Mouse (Mus musculus): Measurements from ENCODE around the gene Dlgap5.
A peak's percentile ranks its signal among the peaks of the same experiment; 100 is the strongest.

Gene Dlgap5

DNA sequence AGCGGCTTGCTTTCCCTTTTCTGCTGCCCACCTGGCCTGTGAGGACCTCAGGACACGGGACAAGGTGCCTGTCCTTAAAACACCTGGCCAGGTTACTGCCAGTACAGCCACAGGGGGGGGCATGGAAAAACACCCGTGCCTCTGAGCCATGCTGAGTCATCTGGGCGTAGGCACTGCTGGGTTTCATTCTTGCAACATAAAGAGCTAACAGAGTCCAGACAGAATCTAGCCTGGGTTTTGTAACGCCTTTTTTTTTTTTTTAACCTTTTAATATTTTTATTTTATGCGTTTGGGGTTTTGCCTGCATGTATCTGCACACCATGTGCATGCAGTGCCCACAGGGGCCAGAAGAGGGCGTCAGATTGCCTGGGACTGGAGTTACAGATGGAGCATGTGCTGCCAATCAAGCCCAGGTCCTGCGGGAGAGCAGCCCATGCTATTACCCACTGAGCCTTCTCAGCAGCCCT lies 64.1 kb downstream of the Dlgap5 start:
- DNase-seq (ENCODE audit: low read depth in 1 of 2, low spot score in 2 of 2), result peak; percentile 49 to 65

DNA sequence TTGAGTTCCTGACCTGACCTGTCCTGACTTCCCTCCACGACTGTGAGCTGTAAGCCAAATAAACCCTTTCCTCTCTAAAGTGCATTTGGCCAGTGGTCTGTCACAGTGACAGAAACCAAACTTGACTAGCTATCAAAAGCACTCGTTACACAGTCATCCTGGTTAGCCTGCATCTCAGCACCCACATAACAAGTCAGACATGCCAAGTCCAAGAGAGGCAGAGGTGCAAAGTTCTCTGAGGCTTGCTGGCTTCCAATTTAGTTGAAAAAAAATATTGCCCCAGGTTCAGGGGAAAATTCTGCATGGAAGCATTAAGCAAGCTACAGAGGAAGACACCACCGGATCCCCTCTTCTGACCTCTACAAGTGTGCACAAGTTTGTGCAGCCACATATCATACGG lies 65.0 kb downstream of the Dlgap5 start:
- DNase-seq (ENCODE audit: low read depth in 1 of 2, low spot score in 2 of 2), result no peak

DNA sequence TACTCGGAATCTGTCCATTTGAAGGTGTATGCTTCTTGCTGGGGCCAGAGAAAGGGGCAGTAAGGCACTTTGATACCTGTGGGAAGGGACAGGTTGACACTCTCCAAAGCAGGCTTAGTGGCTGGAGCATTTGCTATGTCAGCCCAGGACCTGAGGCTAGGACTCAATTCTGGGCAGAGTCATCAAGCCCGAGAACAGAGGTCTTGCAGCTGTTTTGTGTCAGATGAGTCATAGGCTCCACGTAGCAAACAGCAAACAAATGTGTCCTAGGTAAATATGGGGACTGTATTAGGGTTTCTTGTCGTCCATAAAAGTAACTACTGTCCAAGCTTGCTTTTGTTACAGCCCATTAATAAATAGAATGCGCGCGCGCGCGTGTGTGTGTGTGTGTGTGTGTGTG lies 65.9 kb downstream of the Dlgap5 start:
- no peak for DNase-seq (ENCODE audit: low read depth in 1 of 2, low spot score in 2 of 2)

DNA sequence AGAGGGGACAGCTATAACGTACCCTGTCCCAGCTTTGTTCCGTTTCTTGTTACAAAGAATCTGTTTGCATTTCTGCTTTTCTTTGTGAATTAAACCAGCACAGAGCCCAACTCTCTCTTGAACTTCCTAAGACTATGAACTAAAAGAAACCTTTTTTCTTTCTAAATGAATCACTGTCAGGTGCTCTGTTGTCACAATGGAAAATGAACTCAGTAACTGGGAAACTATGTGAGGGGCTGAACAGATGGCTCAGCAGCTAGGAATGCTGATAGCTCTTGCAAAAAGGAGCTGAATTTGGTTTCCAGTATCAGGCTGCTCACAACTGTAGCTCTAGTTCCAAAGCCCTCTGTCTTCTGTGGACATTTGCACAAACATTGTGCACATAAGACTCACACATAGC lies 67.2 kb downstream of the Dlgap5 start:
- DNase-seq (ENCODE audit: low read depth in 1 of 2, low spot score in 2 of 2), result no peak

DNA sequence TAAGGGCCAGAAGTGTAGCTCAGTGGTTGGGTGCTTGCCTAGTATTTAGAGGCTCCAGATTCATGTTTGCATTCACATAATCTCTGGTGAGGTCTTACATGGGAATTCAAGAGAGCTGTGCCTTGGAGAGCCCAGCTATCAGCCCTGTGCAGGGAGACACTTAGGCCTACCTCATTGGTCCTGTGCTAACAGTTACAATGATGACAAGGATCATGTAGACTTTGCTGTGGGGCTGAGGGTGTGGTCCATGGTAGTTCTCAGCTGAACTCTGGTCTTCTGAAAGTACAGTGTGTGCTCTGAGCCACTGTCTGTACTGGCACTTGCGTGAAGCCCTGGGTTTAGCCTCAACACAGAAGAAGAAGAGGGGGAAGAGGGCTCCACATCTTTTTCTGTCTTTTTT lies 71.5 kb downstream of the Dlgap5 start:
- no peak for DNase-seq (ENCODE audit: low read depth in 1 of 2, low spot score in 2 of 2)

DNA sequence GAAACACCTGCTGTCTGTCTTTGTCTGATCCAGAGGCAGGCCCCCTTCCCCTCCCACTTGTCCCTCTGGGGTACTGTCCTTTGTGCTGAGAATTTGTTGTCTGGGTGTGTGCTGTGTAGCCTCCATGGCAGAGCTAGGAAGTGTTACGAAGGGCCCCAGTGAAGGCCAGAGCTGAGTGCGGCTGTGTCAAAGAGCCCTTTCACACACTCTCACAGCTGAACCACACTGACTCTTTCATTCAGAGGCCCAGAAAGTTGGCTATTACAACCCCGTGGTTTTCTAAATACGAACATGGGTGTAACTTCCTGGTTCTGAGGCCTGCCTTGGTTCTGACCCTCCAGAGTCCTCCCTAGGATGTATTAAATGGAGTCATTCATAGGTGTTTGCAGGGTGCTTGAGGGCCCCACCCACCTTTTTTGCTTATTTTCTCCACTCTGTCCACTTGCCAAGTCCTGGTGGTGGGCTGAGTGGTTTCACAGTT lies 76.4 kb downstream of the Dlgap5 start:
- no peak for DNase-seq (ENCODE audit: low read depth in 1 of 2, low spot score in 2 of 2)

DNA sequence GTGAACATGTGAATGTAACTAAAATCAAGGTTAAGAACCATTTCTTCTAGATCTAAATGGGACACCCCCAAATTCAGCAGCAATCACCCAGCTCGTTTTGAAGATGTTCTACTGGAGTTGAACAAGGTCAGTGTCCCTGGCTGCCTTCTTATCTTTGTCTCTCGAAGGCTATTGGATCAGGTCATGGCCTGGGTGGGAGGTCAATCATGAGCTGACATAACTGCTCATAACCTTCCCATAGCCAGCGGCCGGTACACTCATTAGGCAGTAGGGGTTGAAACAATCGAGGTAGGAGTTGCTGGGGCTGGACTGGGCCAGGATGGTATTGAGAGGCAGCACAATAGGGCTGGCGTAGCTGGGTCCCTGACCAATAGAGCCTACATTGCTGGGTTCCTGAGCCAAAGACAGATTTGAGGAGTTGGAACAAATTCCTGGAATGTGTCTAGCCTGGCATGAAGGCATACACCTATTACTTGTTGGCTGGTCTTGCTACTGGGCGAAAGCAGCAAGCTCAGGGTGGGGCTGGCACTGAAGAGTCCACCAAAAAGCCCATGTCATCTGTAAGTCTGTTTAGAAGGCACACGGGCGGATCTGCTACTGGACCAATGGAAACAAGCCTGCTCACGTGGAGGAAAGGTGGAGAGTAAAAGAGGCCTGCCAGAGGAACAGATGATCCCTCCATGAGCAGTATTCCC lies 77.8 kb downstream of the Dlgap5 start:
- DNase-seq (ENCODE audit: low read depth in 1 of 2, low spot score in 2 of 2), result no peak

All from monocyte, adult 2 months (primary cell).